Mouse (Mus musculus) bone marrow macrophage, adult 2 months (primary cell): Measurements from ENCODE around the gene Cish. TPM values are rescaled to one million over a fixed set of nuclear protein-coding genes. Genes with fewer than 3 reads are reported as not detected.

Experiments used
- H3K27ac ChIP-seq: 2 replicates; pipeline ENCODE4 v1.5.1; 2012; ENCODE audit warnings: low read depth, low read length; ENCODE audit not compliant: insufficient read depth
- H3K4me1 ChIP-seq: 2 replicates; pipeline ENCODE4 v1.6.1; 2012; ENCODE audit warnings: low read length; ENCODE audit not compliant: control insufficient read depth, insufficient read depth
- H3K4me3 ChIP-seq: 2 replicates; pipeline ENCODE4 v1.5.1; 2012; ENCODE audit warnings: mild to moderate bottlenecking, low read length, moderate library complexity; ENCODE audit not compliant: insufficient read depth
- CTCF ChIP-seq: IDR thresholded peaks from 2 replicates; pipeline ENCODE4 v1.5.1; 2012; ENCODE audit warnings: low read depth, mild to moderate bottlenecking, low read length, moderate library complexity
- POLR2A ChIP-seq: IDR thresholded peaks from 2 replicates; pipeline ENCODE4 v1.6.1; 2012; ENCODE audit warnings: mild to moderate bottlenecking, low read depth, low read length, borderline replicate concordance
- polyA plus RNA-seq: library from polyadenylated mRNA; stranded (reverse); fragments of >200 nt; gene quantifications from 2 replicates; pipeline ENCODE4 v1.2.4, GENCODE M21; 2012; ENCODE audit not compliant: missing spikeins, insufficient read depth, insufficient read length

Gene Cish
- polyA plus RNA-seq, 1 experiment = 0.83 TPM

DNA sequence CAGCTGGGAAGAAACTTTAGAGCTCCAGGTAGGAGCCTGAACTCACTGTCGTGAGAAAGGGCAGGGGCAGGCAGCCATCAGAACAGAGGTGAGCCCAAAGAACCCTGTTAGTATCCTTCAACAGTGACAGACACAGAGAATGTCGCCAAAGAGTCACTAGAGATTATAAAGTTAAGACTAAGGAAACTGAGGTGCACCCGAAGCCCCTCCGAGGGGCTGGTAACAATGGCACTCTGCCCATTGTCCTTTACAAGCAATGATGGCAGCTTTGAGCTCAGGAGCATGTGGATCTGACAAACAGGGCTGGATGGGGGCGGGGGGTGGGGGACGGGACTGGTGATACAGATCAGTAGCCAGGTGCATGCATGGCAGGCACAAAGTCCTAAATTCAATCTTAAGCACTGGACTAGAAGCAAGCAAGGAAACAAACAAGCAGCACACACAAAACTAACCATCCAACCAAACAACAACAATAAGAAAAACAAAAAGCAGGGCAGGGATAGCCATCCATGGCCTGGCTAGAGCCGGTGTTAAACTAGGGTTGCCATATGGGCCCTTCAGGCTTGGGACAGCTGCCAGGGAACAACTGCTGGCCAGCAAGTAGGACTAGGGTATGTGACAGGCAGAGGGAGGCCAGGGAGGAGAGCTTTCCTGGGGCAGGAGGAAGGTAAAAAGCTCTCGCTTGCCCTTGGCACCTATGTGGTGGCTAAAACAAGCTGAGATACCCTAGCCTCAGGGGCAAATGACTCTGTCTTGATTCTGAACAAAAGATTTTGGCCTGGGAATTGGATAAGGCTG lies 47.5 kb downstream of the Cish start:
- TF ChIP-seq POLR2A = no peak
- no peak for TF ChIP-seq CTCF
- H3K4me3 ChIP-seq = no peak overlapping the region

DNA sequence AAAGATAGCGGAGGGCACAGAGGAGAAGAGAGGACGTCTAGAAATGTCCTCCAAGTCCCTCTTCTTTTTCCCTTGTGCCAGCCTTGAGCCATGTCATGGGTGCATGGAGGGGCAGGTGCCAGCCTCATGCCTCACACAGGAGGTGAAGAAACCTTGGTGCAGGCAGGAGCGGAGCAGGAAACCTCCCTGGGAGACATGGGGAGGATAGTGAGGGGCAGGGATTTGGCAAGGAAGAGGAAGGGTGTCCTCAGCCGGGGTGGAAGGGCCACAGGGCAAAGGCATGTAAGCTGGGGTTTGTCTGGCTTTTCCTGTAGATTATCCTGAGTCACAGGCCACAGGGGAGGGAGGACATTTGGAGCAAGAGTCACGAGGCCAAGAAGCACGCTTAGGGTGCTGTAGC lies 48.2 kb downstream of the Cish start:
- TF ChIP-seq POLR2A (no peak), CTCF (no peak)
- Histone ChIP-seq H3K27ac (no peak overlapping the region), H3K4me3 (no peak overlapping the region), H3K4me1 (0 out of 2 replicates have a peak, but pooled peaks cover 3% of the 10 kb centered on the region)

More for the DNA sequence above, 47.5 kb downstream of the Cish start:
- Histone ChIP-seq H3K4me1 (0 out of 2 replicates have a peak, but pooled peaks cover 7% of the 10 kb centered on the region), H3K27ac (no peak overlapping the region)

DNA sequence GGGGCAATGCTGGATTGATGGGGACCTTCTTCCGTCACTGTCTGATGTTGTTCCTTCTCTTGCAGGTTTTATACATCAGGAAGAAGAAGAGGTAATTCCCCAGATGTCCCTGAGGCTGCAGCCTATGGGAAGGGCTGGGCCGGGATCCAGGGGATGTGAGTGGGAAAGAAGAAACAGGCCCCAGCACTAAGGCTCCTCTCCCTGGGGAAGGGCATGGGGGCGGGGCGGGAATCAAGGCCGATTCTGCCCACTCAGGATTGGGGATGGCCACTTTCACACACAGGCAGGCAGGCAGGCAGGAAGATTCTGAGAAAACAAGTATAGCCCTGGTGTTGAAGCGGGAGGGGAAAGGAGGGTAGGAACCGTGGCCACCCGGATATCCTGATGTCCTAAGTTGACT lies 50.3 kb downstream of the Cish start:
- no peak for TF ChIP-seq CTCF
- no peak for TF ChIP-seq POLR2A
- 0 out of 2 replicates have a peak, but pooled peaks cover under 1% of the 10 kb centered on the region for H3K4me1 ChIP-seq
- no peak overlapping the region for H3K27ac ChIP-seq
- H3K4me3 ChIP-seq = no peak overlapping the region

DNA sequence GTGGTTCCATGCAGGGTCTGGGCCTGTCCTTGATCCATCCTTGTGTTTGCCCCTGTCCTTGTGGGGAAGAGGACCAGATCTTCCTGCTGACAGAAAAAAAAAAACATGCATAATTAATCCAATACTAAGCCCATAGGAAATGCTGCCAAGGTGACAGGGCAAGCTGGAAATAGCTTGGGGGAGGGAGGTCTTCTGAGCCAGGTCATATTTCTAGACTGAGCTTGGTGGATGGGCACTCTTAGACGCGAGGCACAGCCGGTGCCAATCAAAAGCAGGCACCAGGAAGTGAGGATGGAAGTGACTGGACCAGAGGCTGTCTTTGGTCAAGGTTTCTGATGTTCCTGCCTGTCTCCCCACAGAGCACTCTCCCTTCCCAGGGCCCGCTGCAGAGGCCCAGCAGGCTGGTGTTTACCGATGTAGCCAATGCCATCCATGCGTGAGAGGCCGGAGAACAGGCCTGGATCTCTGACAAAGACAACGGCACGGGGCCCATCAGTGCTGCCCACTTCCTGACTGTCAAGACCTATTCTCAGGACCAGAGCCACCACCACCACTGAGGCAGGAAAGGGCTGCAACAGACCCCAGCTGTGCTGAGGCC lies 51.9 kb downstream of the Cish start:
- Histone ChIP-seq H3K4me3 (no peak overlapping the region), H3K4me1 (no peaks in the 10 kb centered on the region), H3K27ac (no peak overlapping the region)
- TF ChIP-seq POLR2A (no peak), CTCF (no peak)

DNA sequence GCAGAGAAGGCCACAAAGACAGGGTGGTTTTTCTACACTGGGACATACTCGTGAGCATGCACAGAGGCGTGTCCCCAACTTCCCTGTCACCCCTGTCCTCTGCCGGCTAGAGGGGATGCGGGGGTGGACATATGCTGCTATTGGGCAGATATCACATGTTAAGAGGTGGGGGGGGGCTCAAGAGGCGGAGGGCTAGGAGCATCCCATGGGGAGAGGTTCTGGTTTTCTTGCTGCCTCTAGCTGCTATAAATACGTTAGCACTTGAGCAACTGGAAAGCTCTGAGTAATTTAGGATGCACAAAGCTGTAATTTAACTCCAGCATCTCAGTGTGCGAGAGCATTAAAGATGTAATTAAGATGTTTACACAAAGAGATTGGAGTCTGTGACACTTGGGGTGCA lies 53.5 kb downstream of the Cish start:
- TF ChIP-seq POLR2A (no peak), CTCF (no peak)
- no peak overlapping the region for H3K27ac ChIP-seq
- no peaks in the 10 kb centered on the region for H3K4me1 ChIP-seq
- no peak overlapping the region for H3K4me3 ChIP-seq

Other genes starting within 250 kb of the Cish start
- 0.16 TPM in 1 of 2 replicates, not detected in the other for gene Dock3, start 64.1 kb upstream of the Cish start, polyA plus RNA-seq
- gene Mapkapk3, start 6.1 kb upstream of the Cish start, polyA plus RNA-seq = 51.9 and 53.6 TPM in 2 replicates
- 14.1 and 15.3 TPM in 2 replicates for gene Hemk1, start 42.3 kb downstream of the Cish start, polyA plus RNA-seq
- gene 6430571L13Rik, start 44.6 kb downstream of the Cish start, polyA plus RNA-seq = not detected in 2 replicates
- not detected in 2 replicates for gene Cacna2d2, start 103.6 kb downstream of the Cish start, polyA plus RNA-seq
- gene Tmem115, start 237.9 kb downstream of the Cish start, polyA plus RNA-seq = 19.0 and 20.9 TPM in 2 replicates
- gene Cyb561d2, start 246.2 kb downstream of the Cish start, polyA plus RNA-seq = 18.9 and 30.6 TPM in 2 replicates
- 19.9 and 22.5 TPM in 2 replicates for gene Nprl2, start 246.2 kb downstream of the Cish start, polyA plus RNA-seq